Mouse (Mus musculus) natural killer cell, adult 2 months (primary cell): ENCODE results near the gene Atp1a3.

Source experiments
- DNase-seq, 2 experiments: peaks; one replicate each; pipeline ENCODE4 v3.0.0; 2022; ENCODE audit warnings: low spot score in 2 of 2

Atp1a3 gene

DNA sequence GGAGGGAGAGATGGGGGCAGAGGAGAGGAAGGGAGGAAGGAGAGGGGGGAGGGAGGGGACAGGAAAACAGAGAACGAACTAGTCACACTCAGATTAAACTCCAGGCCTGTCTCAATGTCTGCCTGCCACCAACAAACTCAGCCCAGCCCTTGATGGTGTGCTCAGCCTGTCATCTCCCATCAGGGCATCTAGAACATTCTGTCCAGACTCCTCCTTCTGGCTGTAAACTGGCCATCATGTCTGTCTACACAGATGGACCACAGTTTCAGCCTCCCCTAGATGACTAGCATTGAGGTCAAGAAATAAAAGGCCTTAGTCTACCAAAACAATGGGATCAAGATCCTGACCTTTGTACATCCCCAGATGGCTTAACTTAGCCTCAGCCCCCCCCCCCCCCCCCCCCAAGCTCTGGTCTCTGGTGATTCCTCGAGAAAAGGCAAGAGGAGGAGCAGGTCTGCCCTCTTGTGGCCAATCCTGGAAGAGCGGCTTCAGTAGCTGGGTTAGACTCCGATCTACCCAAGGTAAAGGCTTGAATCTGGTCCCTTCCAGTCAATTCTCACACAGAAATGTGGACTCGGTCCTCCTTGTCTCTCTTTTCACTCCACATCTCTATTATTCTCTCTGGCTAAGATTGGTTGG, 40.7 kb downstream of the Atp1a3 start:
- peak; percentile 67 to 83 for DNase-seq

DNA sequence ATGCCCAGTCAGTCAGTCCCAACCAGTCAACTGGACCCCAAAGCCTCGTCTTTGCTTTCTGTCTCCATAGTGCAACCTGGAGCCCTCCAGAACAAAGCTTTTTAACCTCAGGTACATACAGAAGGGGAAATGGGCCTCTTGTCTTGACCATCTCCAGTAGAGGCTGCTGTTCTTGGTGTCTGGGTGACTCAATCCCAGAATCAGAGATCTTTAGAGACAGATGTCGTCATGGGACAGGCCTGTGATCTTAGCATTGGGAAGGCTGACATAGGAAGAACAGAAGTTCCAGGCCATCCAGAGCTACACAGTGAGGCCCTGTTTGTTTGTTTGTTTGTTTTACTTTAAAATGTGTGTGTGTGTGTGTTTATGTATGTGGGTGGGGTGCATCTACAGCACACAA, 41.5 kb downstream of the Atp1a3 start:
- DNase-seq, result no peak

DNA sequence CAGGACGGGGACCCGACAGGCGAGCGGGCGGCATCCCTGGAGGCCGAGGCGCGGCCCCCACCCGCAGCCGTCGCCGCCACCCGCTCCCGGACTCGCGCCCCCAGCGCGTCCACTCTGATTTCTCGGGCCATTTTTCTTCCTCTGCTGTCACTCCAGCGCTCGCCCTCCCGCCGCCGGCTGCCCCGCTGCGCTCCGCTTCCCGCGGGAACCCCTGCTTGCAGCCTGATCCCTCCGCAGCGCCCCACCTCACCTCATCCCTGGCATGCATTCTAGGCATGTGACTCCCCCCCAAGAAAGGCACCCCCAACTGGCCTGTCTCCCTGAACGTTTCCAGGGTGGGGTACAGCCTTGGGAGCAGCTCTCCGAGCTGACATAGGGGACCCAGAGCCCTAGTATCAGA, 50.5 kb downstream of the Atp1a3 start:
- no peak for DNase-seq

DNA sequence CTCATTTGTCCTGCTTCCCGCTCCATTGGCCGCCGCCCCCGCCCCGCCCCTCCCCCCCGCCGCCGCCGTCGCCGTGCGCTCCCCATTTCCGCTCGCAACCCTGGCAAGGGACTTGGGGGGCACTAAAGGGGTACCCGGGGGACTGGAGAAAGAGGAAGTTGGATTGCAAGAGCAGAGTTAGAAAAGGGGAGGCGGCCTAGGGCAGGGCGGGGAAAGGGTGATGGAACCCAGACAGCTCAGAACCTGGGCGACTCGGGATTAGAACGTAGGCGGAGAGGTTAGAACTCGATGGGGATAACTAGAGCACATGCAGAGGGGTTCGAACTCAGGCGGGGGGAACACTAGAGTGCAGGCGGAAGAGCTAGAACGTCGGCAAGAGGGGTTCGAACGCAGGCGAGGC, 51.3 kb downstream of the Atp1a3 start:
- peak in 1 of 2 experiments; percentile 68 for DNase-seq

DNA sequence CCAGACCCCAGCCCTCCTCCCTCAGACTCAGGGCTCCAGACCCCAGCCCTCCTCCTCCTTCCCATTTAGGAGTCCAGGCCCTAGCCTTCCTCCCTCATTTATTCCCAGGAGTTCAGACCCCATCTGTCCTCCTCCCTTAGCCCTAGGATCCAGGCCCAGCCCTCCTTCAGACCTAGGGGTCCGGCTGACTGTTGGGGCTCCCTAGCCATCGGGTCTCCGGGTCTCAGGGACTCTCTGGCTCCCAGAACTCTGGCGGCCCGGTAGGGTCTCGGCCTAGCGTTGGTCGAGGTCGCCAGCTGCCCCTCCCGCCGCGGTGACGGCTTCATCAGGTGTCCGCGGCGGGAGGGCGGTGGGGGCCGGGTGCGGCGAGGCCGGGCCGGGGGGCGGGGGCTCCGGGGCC, 51.8 kb downstream of the Atp1a3 start:
- DNase-seq, result no peak

DNA sequence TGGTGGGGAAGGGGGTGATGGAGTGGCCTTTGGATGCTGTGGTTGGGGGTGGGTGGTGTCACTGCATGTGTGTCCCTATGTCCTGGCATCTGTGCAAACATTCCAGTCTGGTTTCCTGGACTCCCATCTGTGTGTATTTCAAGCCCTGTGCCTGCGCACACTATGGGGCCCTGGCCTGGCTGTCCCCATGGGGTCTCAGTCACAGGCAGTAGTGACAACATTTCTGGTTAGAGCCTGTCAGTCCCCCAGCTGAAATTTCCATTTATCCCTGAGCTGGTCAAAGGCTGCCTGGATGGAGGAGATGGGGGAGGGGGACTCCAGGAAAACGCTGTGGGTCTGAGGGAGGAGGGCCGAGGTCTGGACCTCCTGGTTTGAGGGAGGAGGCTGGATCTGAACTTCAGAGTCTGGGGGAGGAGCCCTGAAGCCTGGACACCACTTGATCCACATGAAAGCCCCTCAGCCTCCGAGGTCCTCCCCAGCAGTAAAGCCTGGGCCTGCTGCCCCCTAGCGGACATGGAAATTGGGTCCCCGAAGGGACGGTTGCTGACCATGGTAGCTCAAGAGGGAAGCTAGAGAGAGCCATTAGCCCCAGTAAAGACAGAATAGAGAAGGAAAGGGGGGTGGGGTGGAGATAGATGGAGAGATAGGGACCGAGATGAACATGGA, 55.7 kb downstream of the Atp1a3 start:
- peak; percentile 61 to 79 for DNase-seq

DNA sequence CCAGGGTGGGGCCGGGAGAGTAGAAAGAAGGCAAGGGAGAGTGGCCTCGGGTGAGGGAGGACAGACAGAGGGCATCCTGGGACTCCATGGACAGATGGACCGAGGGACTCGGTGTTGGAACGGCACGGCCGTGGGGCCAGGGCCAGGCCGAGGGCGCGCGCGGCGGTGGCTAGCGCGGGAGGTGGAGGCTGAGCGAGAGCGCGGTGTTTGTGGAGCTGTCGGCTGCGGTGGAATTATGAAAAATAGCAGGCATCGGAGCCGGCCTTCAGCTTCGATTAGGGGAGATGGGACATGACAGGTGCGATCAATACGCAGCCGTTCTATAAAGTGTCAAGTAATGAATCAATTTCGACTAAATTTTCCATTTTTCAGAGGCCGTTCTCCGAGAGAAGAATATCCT, 57.0 kb downstream of the Atp1a3 start:
- DNase-seq, result no peak

DNA sequence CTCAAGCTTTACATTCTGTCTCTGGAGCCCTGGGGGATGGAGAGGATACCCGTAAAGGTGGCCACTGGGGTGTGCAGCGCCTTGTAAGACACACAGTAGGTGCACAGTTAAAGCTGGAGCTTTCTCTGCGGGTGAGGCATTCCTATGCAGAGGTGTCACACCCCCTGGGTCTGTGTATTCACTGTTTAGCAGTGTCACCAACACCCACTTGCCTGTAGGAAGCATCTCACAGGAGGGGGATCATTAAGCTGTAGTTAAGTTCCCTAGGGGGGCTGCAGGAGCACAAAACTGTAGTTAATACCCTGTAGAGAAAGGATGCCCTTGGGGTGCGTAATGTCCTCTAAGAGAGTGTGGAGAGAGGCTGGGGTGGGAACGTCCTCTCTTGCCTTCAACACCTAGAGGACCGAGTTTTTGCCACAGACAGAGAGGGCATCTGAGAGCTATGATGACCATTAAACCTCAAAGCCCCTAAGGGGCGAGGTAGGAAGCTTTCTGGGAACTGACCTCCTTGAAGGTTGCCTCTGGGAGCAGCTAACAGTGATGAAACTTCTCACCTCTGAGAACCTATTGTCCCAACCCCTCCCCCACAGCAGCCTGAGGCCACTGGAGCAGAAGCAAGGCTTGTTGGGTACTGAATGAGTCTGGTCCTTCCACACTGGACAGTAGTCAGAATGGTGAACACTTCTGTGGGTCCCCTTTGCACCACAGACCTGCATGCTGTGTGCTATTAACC, 58.3 kb downstream of the Atp1a3 start:
- no peak for DNase-seq

DNA sequence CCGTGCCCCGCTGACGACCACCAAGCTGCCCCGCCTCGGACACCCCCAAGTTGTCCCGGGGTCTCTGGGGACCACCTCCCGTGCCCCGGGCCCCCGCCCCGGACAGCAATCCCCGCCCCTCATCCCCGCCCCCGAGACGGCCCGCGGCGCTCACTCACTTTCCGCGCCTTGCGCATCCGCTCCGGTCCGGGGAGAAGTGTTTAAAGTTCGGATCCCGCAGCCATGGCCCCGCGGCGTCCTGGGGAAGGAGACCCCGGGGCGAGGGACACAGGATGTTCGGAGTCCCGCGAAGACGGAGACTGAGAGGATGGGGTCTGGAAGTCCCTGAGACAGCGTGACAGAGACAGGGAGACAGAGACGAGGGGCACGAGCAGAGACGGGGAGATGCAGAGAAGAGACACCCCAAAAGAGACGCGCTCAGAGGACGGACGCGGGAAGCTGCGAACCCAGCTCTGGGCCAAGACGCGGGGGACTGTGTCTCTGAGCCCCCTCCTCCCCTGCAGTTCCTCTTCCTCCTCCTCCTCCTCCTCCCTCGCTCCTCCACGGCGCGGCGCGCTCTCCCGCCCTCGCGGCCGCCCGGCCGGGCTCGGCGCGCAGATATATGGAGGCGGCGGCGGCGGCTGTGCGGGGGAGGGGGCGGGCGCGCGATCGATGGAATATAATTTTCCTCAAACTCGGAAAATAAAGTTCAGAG, 61.4 kb downstream of the Atp1a3 start, which contains the start of gene Gm4881:
Gene Gm4881 (minus strand): TSS at position 238 of the 694 bp plus-strand sequence.
- no peak for DNase-seq

DNA sequence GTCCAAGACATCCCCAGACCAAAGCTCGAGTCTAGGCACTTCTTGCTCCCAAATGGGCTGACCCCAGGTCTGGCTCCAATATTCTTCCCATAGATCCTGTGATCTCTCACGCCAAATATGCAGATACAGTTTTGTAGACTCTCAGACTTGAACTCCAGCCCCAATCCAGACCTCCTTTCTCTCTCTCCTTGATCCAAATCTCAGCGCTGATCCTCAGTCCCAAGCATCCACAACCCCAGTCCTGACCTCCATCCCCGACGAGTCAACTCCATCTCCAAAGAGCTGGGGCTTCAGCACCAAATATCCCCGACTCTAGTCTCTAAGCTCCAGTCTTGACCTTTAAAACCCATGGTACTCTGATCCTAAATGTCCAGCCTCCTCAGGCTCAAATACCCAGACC, 62.1 kb downstream of the Atp1a3 start:
- no peak for DNase-seq

DNA sequence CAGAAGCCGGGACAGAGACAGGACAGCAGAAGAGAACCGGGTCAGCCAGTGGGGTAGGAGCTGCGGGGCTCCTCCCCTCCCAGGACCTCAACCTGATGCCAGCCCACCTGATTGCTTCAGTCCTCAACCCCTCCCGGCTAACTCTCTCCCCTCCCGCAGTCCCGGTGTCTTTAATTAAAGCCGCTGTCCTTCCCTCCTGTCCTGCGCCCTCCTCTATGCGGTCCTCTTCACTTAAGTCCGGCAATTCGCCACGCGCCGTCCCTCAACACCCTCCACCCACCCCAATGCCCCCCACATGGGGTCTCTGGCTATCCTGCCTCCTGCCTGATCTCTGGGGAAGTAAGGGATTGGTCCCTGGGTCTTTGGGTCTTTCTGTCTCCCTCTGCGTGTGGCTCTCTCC, 74.1 kb downstream of the Atp1a3 start:
- no peak for DNase-seq

DNA sequence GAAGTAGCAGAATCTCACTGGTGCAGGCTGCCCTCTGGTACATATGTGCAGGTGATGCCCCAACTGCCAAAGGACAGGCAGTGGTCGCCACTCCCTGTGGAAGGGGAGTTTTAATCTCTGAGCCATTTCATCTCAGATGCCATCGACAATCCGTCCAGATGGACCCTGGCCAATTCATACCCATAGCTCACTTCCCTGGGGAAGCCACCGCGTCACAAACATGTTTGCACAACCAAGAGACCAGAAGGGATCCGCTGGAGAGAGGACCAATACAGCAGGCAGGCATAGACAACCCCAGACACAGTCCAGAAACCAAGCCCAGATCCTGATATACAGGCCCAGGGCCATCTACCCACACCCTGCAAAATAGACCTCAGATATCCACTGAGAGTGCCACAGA, 75.3 kb downstream of the Atp1a3 start:
- DNase-seq, result no peak
